Mouse (Mus musculus) hindbrain, embryonic 12.5 days (tissue): ENCODE data around the gene Gls. TPM values are rescaled to one million over a fixed set of nuclear protein-coding genes. Genes with fewer than 3 reads are reported as not detected.

Experiments used
- ATAC-seq: fragments of 200-750 bp; cut with Nextera tagmentation; 2 replicates; pipeline ENCODE4 v1.8.0; 2017; ENCODE audit warnings: moderate TSS enrichment; ENCODE audit not compliant: low FRiP score
- H3K27ac ChIP-seq: fragments of 300-500 bp; sonication (generic); 2 replicates; pipeline ENCODE4 v1.5.1; 2016; ENCODE audit warnings: mild to moderate bottlenecking
- H3K27me3 ChIP-seq: fragments of 300-500 bp; sonication (generic); 2 replicates; pipeline ENCODE4 v1.6.1; 2016; ENCODE audit warnings: mild to moderate bottlenecking
- H3K36me3 ChIP-seq: fragments of 300-500 bp; sonication (generic); 2 replicates; pipeline ENCODE4 v1.6.1; 2016; ENCODE audit warnings: mild to moderate bottlenecking
- H3K4me1 ChIP-seq: fragments of 300-500 bp; sonication (generic); 2 replicates; pipeline ENCODE4 v1.6.1; 2016
- H3K4me2 ChIP-seq: fragments of 300-500 bp; sonication (generic); replicated peaks from 2 replicates; pipeline ENCODE4 v1.6.1; 2016; ENCODE audit warnings: mild to moderate bottlenecking
- H3K4me3 ChIP-seq: fragments of 300-500 bp; sonication (generic); 2 replicates; pipeline ENCODE4 v1.5.1; 2016; ENCODE audit warnings: mild to moderate bottlenecking
- H3K9ac ChIP-seq: fragments of 300-500 bp; sonication (generic); 2 replicates; pipeline ENCODE4 v1.6.1; 2016; ENCODE audit warnings: mild to moderate bottlenecking, moderate library complexity
- H3K9me3 ChIP-seq: fragments of 300-500 bp; sonication (generic); replicated peaks from 2 replicates; pipeline ENCODE4 v1.6.1; 2016; ENCODE audit warnings: mild to moderate bottlenecking
- WGBS: fragments of 180-500 bp; shearing (Covaris S2); methylation state at CpG from one replicate; pipeline ENCODE4 v1.1.7; 2016; 5-methylcytosine and 5-hydroxymethylcytosine counted together
- polyA plus RNA-seq: library from polyadenylated mRNA; unstranded; fragments of >200 nt; fragmentation: Nextera tagmentation; extraction: Ambion mirVana; gene quantifications from 2 replicates; pipeline ENCODE4 v1.2.1, GENCODE M21; 2016

Gene Gls
- polyA plus RNA-seq, 1 experiment from 2014 or later, result 40.9 TPM

DNA sequence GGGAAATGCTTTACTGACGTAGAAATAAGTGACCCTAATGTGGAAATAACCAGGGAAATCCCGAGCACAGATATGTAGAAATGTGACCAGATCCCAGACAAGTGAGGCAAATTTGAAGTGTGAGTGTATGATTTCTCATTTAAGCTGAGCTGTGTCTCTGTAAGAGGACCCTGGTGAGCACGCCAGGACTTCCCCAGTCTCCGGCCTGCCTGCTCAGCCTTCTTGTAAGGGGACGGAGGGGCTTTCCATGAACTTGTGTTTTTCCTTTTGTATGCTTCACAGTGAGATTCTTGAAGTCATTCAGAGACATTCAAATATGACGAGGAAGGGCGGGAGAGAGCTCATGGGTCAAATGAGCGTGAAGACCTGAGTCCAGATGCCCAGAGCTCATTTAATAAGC, 99.8 kb downstream of the Gls start:
- Histone ChIP-seq H3K9ac (no peak overlapping the region), H3K36me3 (no peaks in the 10 kb centered on the region), H3K4me1 (0 out of 2 replicates have a peak, but pooled peaks cover 7% of the 10 kb centered on the region), H3K27ac (no peak overlapping the region), H3K9me3 (no peaks in the 10 kb centered on the region), H3K4me2 (no peak overlapping the region), H3K27me3 (no peaks in the 10 kb centered on the region), H3K4me3 (no peak overlapping the region)
- WGBS, result 72% methylated on average over 8 of the region's 8 CpGs
- no peak for ATAC-seq

GRCm38 (mm10) chr1:52131787-52132377, 101.2 kb downstream of the Gls start:
- 86% methylated on average over 11 of the region's 11 CpGs for WGBS
- Histone ChIP-seq H3K27me3 (no peaks in the 10 kb centered on the region), H3K4me3 (no peak overlapping the region), H3K9me3 (no peaks in the 10 kb centered on the region), H3K27ac (no peak overlapping the region), H3K4me2 (no peak overlapping the region), H3K36me3 (peaks cover under 1% of the 10 kb centered on the region; the same call in 1 of the 2 replicates), H3K9ac (no peak overlapping the region), H3K4me1 (0 out of 2 replicates have a peak, but pooled peaks cover 7% of the 10 kb centered on the region)
- ATAC-seq, result no peak

DNA sequence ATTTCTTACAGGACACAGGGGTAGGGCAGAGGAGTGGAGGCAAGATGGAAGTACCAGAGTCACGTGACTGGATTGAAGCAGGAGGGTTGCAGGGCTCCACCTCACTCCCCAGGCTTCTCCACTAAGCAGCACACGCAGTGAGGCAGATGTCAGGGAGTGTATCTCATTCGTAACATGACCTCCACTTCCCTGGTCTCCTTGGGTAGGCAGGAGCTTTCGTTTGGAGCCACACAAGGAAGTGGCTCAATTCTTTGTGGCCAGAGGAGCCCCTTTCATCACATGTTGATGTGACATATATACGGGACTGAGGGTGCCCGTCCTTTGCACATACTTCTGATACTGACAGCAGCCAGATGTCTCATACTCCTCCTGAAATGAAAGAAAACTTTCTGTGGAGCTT, 103.2 kb downstream of the Gls start:
- peaks cover 9% of the 10 kb centered on the region for H3K36me3 ChIP-seq
- H3K27me3 ChIP-seq, result no peaks in the 10 kb centered on the region
- ATAC-seq, result no peak
- 69% methylated on average over 6 of the region's 6 CpGs for WGBS
- 0 out of 2 replicates have a peak, but pooled peaks cover 4% of the 10 kb centered on the region for H3K4me1 ChIP-seq
- H3K27ac ChIP-seq, result no peak overlapping the region
- H3K9me3 ChIP-seq, result no peaks in the 10 kb centered on the region
- H3K4me3 ChIP-seq, result no peak overlapping the region
- no peak overlapping the region for H3K9ac ChIP-seq
- no peak overlapping the region for H3K4me2 ChIP-seq

GRCm38 (mm10) chr1:52127350-52127749, 105.7 kb downstream of the Gls start:
- H3K4me2 ChIP-seq, result no peak overlapping the region
- no peaks in the 10 kb centered on the region for H3K4me1 ChIP-seq
- no peak overlapping the region for H3K27ac ChIP-seq
- no peak overlapping the region for H3K9ac ChIP-seq
- H3K9me3 ChIP-seq, result no peaks in the 10 kb centered on the region
- H3K36me3 ChIP-seq, result peaks cover 12% of the 10 kb centered on the region
- H3K27me3 ChIP-seq, result no peaks in the 10 kb centered on the region
- no peak overlapping the region for H3K4me3 ChIP-seq
- no peak for ATAC-seq
- 91% methylated on average over 6 of the region's 6 CpGs for WGBS

- Histone ChIP-seq H3K4me2 (no peak overlapping the region), H3K4me1 (peaks cover 5% of the 10 kb centered on the region; the same call in 1 of the 2 replicates), H3K36me3 (peaks cover 12% of the 10 kb centered on the region), H3K27me3 (no peaks in the 10 kb centered on the region), H3K9me3 (no peaks in the 10 kb centered on the region), H3K9ac (no peak overlapping the region), H3K4me3 (no peak overlapping the region), H3K27ac (no peak overlapping the region)
- no peak for ATAC-seq
- 83% methylated on average over 3 of the region's 3 CpGs for WGBS
Observed at GRCm38 (mm10) chr1:52124818-52125217, 108.2 kb downstream of the Gls start.

- H3K36me3 ChIP-seq, result peaks cover 3% of the 10 kb centered on the region; the same call in 1 of the 2 replicates
- H3K9me3 ChIP-seq, result no peaks in the 10 kb centered on the region
- no peaks in the 10 kb centered on the region for H3K27me3 ChIP-seq
- H3K4me3 ChIP-seq, result no peak overlapping the region
- H3K27ac ChIP-seq, result no peak overlapping the region
- H3K4me1 ChIP-seq, result peaks cover 6% of the 10 kb centered on the region; the same call in 1 of the 2 replicates
- H3K9ac ChIP-seq, result no peak overlapping the region
- H3K4me2 ChIP-seq, result no peak overlapping the region
- WGBS, result 82% methylated on average over 3 of the region's 3 CpGs
- no peak for ATAC-seq
Observed at GRCm38 (mm10) chr1:52121052-52121451, 112.0 kb downstream of the Gls start.

- no peaks in the 10 kb centered on the region for H3K27me3 ChIP-seq
- no peaks in the 10 kb centered on the region for H3K9me3 ChIP-seq
- H3K36me3 ChIP-seq, result peaks cover 3% of the 10 kb centered on the region; the same call in 1 of the 2 replicates
- H3K4me2 ChIP-seq, result peak overlapping the region; percentile 92
- peak overlapping the region; percentile 87 for H3K4me3 ChIP-seq
- H3K4me1 ChIP-seq, result peaks cover 6% of the 10 kb centered on the region; the same call in 1 of the 2 replicates
- peak overlapping the region; percentile 85; the same call in 1 of the 2 replicates for H3K9ac ChIP-seq
- no peak overlapping the region for H3K27ac ChIP-seq
- no peak for ATAC-seq
- 41% methylated on average over 10 of the region's 10 CpGs for WGBS
Observed at GRCm38 (mm10) chr1:52120191-52120590, 112.8 kb downstream of the Gls start.

DNA sequence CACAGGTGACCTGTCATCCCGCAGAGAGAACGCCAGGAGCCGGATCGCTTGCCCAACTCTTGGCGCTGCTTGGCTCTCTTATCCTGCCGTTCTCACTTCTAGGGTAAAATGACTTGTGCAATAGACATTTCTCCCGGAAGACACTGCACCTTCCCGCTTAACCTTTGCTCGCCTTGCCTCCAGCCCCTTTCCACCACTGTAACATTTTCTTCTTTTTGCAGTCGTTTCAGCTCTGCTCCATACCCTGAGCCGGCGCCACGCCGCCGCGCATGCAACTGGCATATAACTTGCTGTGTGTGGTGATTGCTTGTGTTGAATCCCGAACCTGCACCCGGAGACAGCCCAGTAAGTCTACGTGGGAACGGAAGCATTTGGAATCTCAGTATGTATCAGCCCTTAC, 113.3 kb downstream of the Gls start:
- peak; percentile 36 for ATAC-seq
- Histone ChIP-seq H3K4me2 (peak overlapping the region; percentile 92), H3K9ac (peak overlapping the region; percentile 85), H3K27me3 (no peaks in the 10 kb centered on the region), H3K36me3 (peaks cover 3% of the 10 kb centered on the region; the same call in 1 of the 2 replicates), H3K27ac (no peak overlapping the region), H3K4me3 (peak overlapping the region; percentile 87), H3K4me1 (peaks cover 6% of the 10 kb centered on the region; the same call in 1 of the 2 replicates), H3K9me3 (no peaks in the 10 kb centered on the region)
- WGBS, result 1% methylated on average over 20 of the region's 20 CpGs

DNA sequence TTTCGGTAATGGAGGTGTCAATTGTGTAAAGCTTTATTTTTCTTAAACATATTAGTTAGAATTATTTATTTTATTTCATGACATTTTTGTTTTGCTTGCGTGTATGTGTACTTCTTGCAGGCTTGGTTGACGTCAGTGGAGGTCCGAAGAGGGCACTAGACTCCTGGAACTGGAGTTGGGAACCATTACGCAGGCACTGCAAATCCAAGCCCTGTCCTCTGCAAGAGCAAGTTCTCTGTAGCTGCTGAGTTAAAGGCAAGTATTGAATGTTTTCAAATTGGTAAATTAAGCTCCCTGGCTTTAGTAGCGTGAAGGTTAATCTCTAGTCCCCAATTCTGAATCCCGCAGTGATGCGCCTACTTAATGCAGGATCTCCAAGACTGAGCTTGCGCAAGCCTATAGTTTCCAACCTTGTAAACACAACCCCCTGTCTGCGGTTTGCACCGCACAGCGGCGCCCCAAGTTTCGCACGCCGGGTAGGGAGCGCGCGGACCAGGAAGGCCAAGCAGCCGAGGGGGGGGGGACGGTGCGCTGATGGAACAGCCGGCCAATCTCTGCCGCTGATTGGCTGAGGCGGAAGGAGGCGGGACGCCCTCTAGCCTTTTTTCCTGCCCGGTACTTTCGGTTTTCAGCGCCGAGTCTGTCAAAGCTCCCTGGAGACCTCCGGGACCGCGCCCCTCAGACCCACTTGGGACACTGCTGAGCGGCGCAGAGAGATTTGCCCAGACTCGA, 114.0 kb downstream of the Gls start, which contains the start of gene Stat1:
Gene Stat1, plus strand, starts transcription at position 581 of the 732 bp plus-strand sequence.
- WGBS, result 5% methylated on average over 37 of the region's 37 CpGs
- peaks cover 3% of the 10 kb centered on the region; the same call in 1 of the 2 replicates for H3K36me3 ChIP-seq
- H3K4me1 ChIP-seq, result peaks cover 6% of the 10 kb centered on the region; the same call in 1 of the 2 replicates
- H3K9ac ChIP-seq, result peak within 1 kb of the TSS; percentile 85
- ATAC-seq, result peak; percentile 96
- H3K27me3 ChIP-seq, result no peaks in the 10 kb centered on the region
- peak within 1 kb of the TSS; percentile 92 for H3K4me2 ChIP-seq
- H3K9me3 ChIP-seq, result no peaks in the 10 kb centered on the region
- H3K4me3 ChIP-seq, result peak within 1 kb of the TSS; percentile 87
- 0 out of 2 replicates have a peak within 1 kb of the TSS, but pooled peaks have one; percentile 56 for H3K27ac ChIP-seq

DNA sequence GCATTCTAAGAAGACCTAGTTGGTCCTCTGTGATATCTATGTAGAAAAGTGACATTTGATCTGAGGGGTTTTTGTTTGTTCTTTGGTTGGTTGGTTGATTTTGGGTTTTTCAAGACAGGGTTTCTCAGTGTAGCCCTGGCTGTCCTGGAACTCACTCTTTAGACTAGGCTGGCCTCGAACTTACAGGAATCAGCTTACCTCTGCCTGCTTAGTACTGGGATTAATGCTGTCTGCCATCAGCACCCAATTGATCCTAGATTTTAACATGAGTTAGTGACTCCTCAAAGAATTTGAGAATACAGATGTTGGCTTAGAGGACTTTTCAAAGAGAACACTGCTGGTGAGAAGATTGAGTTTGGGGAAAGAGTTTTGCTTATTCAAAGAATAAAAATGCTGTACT, 115.3 kb downstream of the Gls start:
- Histone ChIP-seq H3K9ac (no peak overlapping the region), H3K9me3 (no peaks in the 10 kb centered on the region), H3K4me2 (no peak overlapping the region), H3K27ac (no peak overlapping the region), H3K4me3 (no peak overlapping the region), H3K4me1 (peaks cover 11% of the 10 kb centered on the region), H3K36me3 (no peaks in the 10 kb centered on the region), H3K27me3 (no peaks in the 10 kb centered on the region)
- ATAC-seq, result no peak
- 87% methylated on average over 1 of the region's 1 CpGs for WGBS

- H3K9ac ChIP-seq, result no peak overlapping the region
- peaks cover 11% of the 10 kb centered on the region for H3K4me1 ChIP-seq
- whole genome bisulfite sequencing, result 78% methylated on average over 3 of the region's 3 CpGs
- no peak overlapping the region for H3K27ac ChIP-seq
- no peaks in the 10 kb centered on the region for H3K27me3 ChIP-seq
- H3K4me3 ChIP-seq, result no peak overlapping the region
- H3K36me3 ChIP-seq, result no peaks in the 10 kb centered on the region
- no peak overlapping the region for H3K4me2 ChIP-seq
- no peak for ATAC-seq
- H3K9me3 ChIP-seq, result no peaks in the 10 kb centered on the region
Observed at GRCm38 (mm10) chr1:52116441-52116840, 116.6 kb downstream of the Gls start.

- Histone ChIP-seq H3K9ac (peak overlapping the region; percentile 63), H3K27me3 (no peaks in the 10 kb centered on the region), H3K4me1 (peaks cover 5% of the 10 kb centered on the region), H3K4me2 (peak overlapping the region; percentile 61), H3K4me3 (peak overlapping the region; percentile 31), H3K9me3 (no peaks in the 10 kb centered on the region), H3K36me3 (no peaks in the 10 kb centered on the region), H3K27ac (peak overlapping the region; percentile 83)
- WGBS, result 1% methylated on average over 32 of the region's 32 CpGs
- ATAC-seq, result peak; percentile 98
Observed at GRCm38 (mm10) chr1:52113666-52114069, 119.4 kb downstream of the Gls start.
